Mouse (Mus musculus) intestine, embryonic 15.5 days (tissue): ENCODE results near the gene Znhit2. TPM values are rescaled to one million over a fixed set of nuclear protein-coding genes. Genes with fewer than 3 reads are reported as not detected.
"Not testable (repeated sequence)": the region's sequence is repeated elsewhere in the genome, so short reads cannot be mapped to it uniquely, and the experiment has no call there.

ENCODE experiments used
- ATAC-seq: fragments of 200-750 bp; cut with Nextera tagmentation; 2 replicates; pipeline ENCODE4 v1.8.0; 2017; ENCODE audit warnings: moderate TSS enrichment, moderate library complexity
- H3K27ac ChIP-seq: fragments of 300-500 bp; sonication (generic); 2 replicates; pipeline ENCODE4 v1.5.1; 2015; ENCODE audit warnings: mild to moderate bottlenecking, inconsistent platforms
- H3K27me3 ChIP-seq: fragments of 300-500 bp; sonication (generic); replicated peaks from 2 replicates; pipeline ENCODE4 v1.6.1; 2015; ENCODE audit warnings: inconsistent platforms
- H3K36me3 ChIP-seq: fragments of 300-500 bp; sonication (generic); 2 replicates; pipeline ENCODE4 v1.6.1; 2015; ENCODE audit warnings: inconsistent platforms
- H3K4me1 ChIP-seq: fragments of 300-500 bp; sonication (generic); replicated peaks from 2 replicates; pipeline ENCODE4 v1.6.1; 2015; ENCODE audit warnings: inconsistent platforms
- H3K4me2 ChIP-seq: fragments of 300-500 bp; sonication (generic); replicated peaks from 2 replicates; pipeline ENCODE4 v1.6.1; 2015; ENCODE audit warnings: mild to moderate bottlenecking, inconsistent platforms
- H3K4me3 ChIP-seq: fragments of 300-500 bp; sonication (generic); replicated peaks from 2 replicates; pipeline ENCODE4 v1.5.1; 2015; ENCODE audit warnings: inconsistent platforms
- H3K9ac ChIP-seq: fragments of 300-500 bp; sonication (generic); 2 replicates; pipeline ENCODE4 v1.6.1; 2015; ENCODE audit warnings: inconsistent platforms
- H3K9me3 ChIP-seq: fragments of 300-500 bp; sonication (generic); 2 replicates; pipeline ENCODE4 v1.6.1; 2016; ENCODE audit warnings: inconsistent platforms
- WGBS: fragments of 180-500 bp; shearing (Covaris S2); methylation state at CpG from one replicate; pipeline ENCODE4 v1.1.7; 2015; 5-methylcytosine and 5-hydroxymethylcytosine counted together
- polyA plus RNA-seq: library from polyadenylated mRNA; unstranded; fragments of >200 nt; fragmentation: Nextera tagmentation; extraction: Ambion mirVana; gene quantifications from 2 replicates; pipeline ENCODE4 v1.2.1, GENCODE M21; 2015

The Znhit2 gene
- polyA plus RNA-seq, 1 experiment from 2014 or later = 30.1 TPM

DNA sequence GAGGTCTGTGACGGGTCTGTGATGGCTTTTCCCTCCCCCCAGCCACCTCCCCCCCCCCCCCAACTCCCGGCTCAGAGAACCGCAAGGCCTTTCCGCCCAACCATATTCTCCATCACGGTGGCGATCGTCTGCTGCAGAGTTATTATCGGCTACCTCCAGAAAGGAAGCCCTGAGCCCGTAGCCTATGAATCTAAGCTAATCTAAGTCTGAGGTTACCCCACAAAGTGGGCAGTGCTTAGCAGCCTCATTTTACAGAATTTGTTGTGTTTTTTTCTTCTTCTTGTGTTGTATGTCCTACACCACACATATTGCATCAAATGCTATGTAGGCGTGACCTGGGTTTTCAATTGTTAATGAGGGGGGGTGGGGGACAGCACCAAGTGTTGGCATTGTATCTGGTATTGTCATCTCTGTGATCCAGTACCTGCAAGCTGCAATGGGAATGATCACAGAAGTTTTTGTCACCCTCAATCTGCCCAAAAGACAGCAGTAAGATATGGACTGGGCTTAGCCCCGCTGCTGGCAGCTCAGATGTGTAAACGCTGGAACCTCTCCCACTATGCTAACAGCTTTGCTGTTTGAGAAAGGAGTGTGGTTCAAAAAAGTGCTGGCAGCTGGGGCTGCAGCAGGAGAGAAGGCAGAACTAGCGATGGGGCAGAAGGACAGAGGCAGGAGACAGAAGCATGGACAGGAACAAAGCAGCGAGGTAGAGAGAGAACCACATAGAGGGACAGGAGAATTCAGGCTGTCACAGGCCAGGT lies 30.3 kb upstream of the Znhit2 start:
- no peak for ATAC-seq
- Histone ChIP-seq H3K36me3 (no peaks in the 10 kb centered on the region), H3K27ac (no peak overlapping the region), H3K9ac (no peak overlapping the region), H3K4me3 (no peak overlapping the region), H3K4me1 (no peaks in the 10 kb centered on the region), H3K9me3 (no peaks in the 10 kb centered on the region), H3K27me3 (no peaks in the 10 kb centered on the region), H3K4me2 (no peak overlapping the region)
- WGBS = 68% methylated on average over 14 of the region's 14 CpGs

DNA sequence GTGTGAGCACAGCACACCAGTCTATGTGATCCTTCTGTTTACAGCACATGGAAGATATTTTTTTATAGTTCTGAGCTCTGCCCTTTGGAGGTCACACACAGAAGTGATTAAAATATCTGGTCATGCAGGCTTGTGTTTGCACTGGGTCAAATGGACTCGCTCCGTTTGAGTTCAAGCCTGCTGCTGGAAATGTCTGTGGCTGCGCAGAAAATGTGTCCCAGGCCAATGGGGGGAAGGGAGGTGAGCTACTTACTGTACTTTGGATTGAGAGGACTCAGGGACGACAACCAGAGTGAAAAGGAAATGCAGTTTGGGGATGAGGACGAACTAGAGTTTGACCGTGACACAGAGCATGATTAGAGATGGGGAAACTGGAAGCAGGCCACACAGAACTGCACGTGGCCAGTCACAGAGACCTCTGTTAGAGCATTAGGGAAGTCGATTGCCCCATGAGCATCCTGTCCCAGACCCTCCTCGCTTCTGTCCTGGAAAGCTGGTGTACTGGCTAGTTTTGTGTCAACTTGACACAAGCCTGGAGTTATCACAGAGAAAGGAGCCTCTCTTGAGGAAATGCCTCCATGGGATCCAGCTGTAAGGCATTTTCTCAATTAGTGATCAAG lies 24.9 kb upstream of the Znhit2 start:
- H3K36me3 ChIP-seq = no peaks in the 10 kb centered on the region
- H3K9ac ChIP-seq = no peak overlapping the region
- H3K4me1 ChIP-seq = no peaks in the 10 kb centered on the region
- 72% methylated on average over 9 of the region's 9 CpGs for WGBS
- no peaks in the 10 kb centered on the region for H3K9me3 ChIP-seq
- ATAC-seq = 0 out of 2 replicates have a peak, but pooled peaks have one; percentile 15
- H3K4me3 ChIP-seq = no peak overlapping the region
- no peak overlapping the region for H3K27ac ChIP-seq
- H3K4me2 ChIP-seq = no peak overlapping the region
- no peaks in the 10 kb centered on the region for H3K27me3 ChIP-seq

DNA sequence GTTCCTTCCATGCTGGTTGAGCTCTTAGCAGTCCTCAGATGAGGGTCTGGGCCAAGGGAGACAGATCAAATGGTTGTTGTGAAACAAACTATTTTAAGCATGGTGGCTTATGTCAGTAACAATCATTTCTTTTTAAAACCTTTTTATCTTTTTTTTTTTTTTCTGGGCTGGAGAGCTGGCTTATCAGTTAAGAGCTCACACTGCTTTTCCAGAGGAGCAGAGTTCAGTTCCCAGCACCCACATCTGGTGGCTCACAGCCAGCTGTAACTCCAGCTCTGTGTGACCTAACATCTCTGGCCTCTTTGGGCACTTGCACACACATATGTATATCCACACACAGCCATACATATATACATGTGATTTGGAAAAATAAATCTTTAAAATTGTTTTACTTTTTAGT lies 23.3 kb upstream of the Znhit2 start:
- Histone ChIP-seq H3K4me3 (no peak overlapping the region), H3K27ac (no peak overlapping the region), H3K4me1 (no peaks in the 10 kb centered on the region), H3K9me3 (no peaks in the 10 kb centered on the region), H3K9ac (no peak overlapping the region), H3K4me2 (no peak overlapping the region), H3K36me3 (no peaks in the 10 kb centered on the region), H3K27me3 (no peaks in the 10 kb centered on the region)
- no peak for ATAC-seq

DNA sequence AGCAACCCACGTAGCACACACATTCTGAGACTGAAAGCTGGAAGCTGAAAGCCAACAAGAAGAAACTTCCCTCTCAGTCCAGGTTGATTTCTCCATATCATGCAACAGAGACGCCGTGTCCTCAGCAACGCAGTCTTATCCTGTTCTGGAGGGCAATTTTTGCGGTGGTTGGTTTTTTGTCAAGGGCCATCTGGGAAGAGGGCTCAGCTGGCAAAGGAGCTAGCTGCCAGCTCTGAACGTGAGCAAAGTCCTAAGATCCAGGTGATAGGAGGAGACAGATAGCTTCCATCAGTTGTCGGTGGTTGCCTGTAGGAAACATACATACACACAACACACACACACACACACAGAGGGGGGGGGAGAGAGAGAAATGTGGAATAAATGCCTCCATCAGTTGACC lies 22.7 kb upstream of the Znhit2 start:
- ATAC-seq = no peak
- no peak overlapping the region for H3K4me3 ChIP-seq
- WGBS = 85% methylated on average over 7 of the region's 7 CpGs

DNA sequence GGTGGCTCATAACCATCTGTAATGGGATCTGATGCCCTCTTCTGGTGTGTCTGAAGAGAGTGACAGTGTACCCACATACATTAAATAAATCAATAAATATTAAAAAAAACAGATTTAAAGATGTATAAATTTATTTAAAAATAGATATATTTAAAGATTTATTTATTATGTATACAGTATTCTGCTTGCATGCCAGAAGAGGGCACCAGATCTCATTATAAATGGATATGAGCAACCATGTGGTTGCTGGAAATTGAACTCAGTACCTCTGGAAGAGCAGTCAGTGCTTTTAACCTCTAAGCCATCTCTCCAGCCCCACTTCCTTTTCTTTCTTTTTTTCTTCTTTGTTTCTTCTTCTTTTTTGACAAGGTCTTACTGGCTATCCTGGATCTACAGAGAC lies 21.0 kb upstream of the Znhit2 start:
- Histone ChIP-seq H3K36me3 (no peaks in the 10 kb centered on the region), H3K9ac (no peak overlapping the region), H3K9me3 (no peaks in the 10 kb centered on the region), H3K27ac (no peak overlapping the region), H3K4me3 (no peak overlapping the region), H3K4me2 (no peak overlapping the region), H3K4me1 (peaks cover under 1% of the 10 kb centered on the region; the same call in 1 of the 2 replicates), H3K27me3 (no peaks in the 10 kb centered on the region)
- ATAC-seq = no peak

More for the DNA sequence above, 22.7 kb upstream of the Znhit2 start:
- Histone ChIP-seq H3K27me3 (no peaks in the 10 kb centered on the region), H3K9me3 (no peaks in the 10 kb centered on the region), H3K27ac (no peak overlapping the region), H3K9ac (no peak overlapping the region), H3K4me2 (no peak overlapping the region), H3K36me3 (no peaks in the 10 kb centered on the region), H3K4me1 (no peaks in the 10 kb centered on the region)

DNA sequence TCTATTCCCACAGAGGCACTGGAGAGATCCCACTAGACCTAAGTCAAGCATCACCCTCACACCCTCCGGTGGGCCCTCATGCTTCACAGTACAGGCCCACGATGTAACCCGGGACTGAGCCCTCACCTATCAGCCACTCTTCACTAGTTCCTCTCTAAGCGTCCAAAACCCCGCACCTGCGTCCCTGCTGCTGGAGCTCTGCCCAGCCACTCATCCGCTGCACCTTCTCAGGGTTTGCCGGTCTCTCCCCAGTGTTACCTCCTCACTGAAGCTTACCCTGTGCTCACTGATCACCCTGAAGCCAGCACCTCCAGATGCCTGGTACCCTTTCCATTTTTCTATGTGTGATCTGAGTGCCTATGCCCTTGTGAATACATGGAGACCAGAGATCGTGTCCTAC lies 18.7 kb upstream of the Znhit2 start:
- Histone ChIP-seq H3K4me3 (no peak overlapping the region), H3K4me1 (peaks cover 4% of the 10 kb centered on the region; the same call in 1 of the 2 replicates), H3K9ac (no peak overlapping the region), H3K4me2 (no peak overlapping the region), H3K27ac (no peak overlapping the region), H3K36me3 (no peaks in the 10 kb centered on the region), H3K9me3 (no peaks in the 10 kb centered on the region), H3K27me3 (no peaks in the 10 kb centered on the region)
- ATAC-seq = no peak
- 89% methylated on average over 9 of the region's 9 CpGs for WGBS

DNA sequence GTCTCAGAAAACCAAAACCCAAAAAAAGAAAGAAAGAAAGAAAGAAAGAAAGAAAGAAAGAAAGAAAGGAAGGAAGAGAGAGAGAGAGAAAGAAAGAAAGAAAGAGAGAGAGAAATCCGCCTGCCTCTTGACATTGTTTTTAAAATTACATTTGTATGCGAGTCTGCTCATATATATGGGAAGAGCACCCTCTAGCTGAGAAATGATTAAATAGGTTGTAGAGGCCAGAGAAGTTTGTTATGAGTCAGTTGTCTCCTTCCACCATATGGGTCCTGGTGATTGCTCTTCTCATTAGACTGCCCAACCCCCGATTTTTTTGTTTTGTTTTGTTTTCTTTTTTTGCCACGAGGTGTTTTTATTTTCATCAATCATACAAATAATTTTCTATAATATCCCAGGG lies 16.9 kb upstream of the Znhit2 start:
- H3K4me3 ChIP-seq, H3K36me3 ChIP-seq, H3K27ac ChIP-seq, H3K27me3 ChIP-seq, H3K9ac ChIP-seq, H3K9me3 ChIP-seq, ATAC-seq, H3K4me2 ChIP-seq: not testable (repeated sequence)
- H3K4me1 ChIP-seq = peaks cover 17% of the 10 kb centered on the region
- 47% methylated on average over 4 of the region's 4 CpGs for WGBS

DNA sequence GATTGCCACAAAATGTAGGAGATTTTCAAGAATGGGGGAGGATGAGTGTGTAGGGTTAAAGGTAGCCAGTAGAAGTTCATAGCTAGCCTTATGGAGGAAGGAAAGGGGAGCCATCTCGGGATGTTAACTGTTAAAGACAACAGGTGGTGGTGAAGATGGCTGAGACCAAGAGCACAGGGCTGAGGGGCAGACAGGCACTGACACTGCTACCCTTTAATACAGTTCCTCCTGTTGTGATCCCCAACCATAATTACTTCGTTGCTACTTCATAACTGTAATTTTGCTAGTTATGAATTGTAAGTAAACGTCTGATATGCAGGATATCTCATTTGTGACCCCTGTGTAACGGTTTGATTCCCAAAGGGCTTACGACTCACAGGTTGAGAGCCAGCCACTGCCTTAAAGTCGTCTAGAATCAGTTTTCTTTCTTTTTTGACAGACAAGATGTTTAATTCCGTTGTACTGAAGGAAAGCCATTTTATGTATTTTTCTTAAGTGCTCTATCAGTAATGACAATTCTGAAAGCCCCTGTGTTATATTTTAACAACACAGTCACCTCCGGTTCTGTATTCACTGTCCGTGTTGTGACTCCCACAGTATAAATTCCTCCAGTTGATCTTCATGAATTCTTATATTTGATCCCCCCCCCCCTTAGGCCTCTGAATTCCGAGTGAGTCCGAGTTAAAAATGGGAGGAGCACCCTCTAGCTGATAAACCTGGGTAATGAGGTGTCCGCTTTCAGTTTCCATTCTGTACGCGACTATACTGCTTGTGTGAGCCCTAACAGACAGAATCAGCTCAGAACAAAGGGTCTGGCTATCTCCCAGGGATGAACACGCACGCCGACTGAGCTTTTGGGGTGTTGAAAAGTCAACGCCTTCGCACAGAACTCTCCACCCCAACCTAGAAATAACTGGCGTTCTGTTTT lies 15.4 kb upstream of the Znhit2 start:
- H3K27ac ChIP-seq = peak overlapping the region; percentile 98
- no peaks in the 10 kb centered on the region for H3K27me3 ChIP-seq
- peak; percentile 50 for ATAC-seq
- peak overlapping the region; percentile 79 for H3K9ac ChIP-seq
- peak overlapping the region; percentile 89 for H3K4me2 ChIP-seq
- WGBS = 15% methylated on average over 20 of the region's 20 CpGs
- no peaks in the 10 kb centered on the region for H3K9me3 ChIP-seq
- H3K4me1 ChIP-seq = peaks cover 17% of the 10 kb centered on the region
- peaks cover 24% of the 10 kb centered on the region for H3K36me3 ChIP-seq
- H3K4me3 ChIP-seq = peak overlapping the region; percentile 83

DNA sequence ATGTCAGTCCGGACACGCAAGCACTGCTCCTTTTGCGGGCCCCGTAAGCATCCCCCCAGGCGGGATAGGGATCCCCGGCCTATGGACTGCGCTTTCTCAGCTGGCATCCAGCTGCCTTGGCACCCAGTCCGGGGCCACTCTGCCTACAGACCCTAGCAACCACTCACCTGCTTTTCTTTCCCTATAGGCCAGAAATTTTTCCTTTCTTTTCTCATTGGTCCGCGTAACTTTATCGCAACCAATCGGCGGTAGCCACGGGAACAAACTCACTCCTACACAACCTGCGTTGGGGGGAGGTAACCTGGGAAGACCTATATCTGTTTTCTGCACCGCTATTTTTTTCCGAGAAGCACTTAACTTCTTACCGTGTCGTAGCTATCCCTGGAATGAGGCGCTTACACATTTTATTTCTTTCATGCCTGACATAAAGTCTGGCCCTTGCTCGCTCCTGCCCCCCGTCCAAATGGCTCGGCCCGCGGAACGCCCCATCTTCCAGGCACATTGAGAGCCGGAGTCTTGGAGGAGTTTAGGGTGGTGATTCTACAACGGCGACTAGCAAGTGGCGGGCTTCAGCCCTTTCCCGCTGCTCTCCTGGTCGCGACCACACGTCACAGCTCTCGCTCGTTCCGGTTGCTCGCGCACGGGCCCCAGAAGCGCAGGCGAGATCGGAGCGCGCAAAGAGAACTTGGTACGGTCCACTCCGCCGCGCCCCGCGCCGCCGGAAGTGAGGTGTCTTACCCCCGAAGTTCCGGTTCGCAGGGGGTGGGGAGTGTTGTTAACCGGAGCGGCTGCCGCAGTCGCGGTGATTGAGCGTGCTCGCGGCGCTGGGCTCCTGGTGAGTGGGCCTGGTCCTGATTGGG lies 14.5 kb upstream of the Znhit2 start, which contains the start of gene Syvn1:
Gene Syvn1 (plus strand): TSS at position 283 of the 860 bp plus-strand sequence.
- H3K4me2 ChIP-seq = peak within 1 kb of the TSS; percentile 89
- H3K4me3 ChIP-seq = peak within 1 kb of the TSS; percentile 83
- no peaks in the 10 kb centered on the region for H3K27me3 ChIP-seq
- no peaks in the 10 kb centered on the region for H3K9me3 ChIP-seq
- WGBS = under 1% methylated on average over 65 of the region's 65 CpGs
- H3K27ac ChIP-seq = peak within 1 kb of the TSS; percentile 98
- peak within 1 kb of the TSS; percentile 79 for H3K9ac ChIP-seq
- H3K4me1 ChIP-seq = peaks cover 17% of the 10 kb centered on the region
- peaks cover 33% of the 10 kb centered on the region for H3K36me3 ChIP-seq
- peak; percentile 95 for ATAC-seq

DNA sequence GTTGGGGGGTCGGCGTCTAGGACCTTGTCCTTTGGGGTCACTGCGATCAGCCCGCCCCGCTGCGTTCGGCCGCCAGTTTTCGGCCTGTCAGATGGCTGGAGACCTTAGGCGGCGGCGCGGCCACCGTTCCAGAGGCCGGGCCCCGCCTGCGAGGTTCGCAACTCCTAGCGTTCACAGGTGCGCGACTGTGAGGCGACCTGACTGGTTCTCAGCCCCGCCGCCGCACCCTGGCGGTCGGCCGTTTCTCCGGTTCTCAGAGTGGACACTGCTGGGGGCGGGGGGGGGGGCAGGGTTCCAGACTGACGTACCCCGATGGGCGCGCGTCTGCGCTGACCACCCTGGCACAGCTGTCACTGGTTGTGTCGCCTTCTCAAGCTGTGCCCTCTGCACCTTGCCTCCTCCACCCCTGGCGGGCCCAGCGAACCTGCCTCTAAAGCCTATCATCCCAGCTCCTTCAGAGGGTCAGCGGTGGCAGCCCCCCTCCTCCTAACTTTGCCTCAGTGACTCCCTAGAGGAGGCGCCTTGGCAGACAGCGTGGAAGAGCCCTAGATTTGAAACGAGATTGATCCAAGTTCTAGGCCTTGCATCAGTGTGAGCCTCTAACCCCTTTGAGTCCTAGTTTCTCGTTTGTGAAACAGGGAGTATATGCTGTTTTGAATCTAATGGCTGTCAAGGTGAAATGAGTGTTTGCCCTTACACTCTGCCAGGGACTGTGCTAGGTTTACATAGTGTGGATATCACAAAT lies 13.7 kb upstream of the Znhit2 start:
- 1% methylated on average over 44 of the region's 44 CpGs for WGBS
- Histone ChIP-seq H3K9me3 (no peaks in the 10 kb centered on the region), H3K27ac (peak overlapping the region; percentile 98), H3K9ac (peak overlapping the region; percentile 79), H3K4me3 (peak overlapping the region; percentile 83), H3K36me3 (peaks cover 40% of the 10 kb centered on the region), H3K27me3 (no peaks in the 10 kb centered on the region), H3K4me1 (peaks cover 17% of the 10 kb centered on the region), H3K4me2 (peak overlapping the region; percentile 89)
- peak; percentile 37 for ATAC-seq

DNA sequence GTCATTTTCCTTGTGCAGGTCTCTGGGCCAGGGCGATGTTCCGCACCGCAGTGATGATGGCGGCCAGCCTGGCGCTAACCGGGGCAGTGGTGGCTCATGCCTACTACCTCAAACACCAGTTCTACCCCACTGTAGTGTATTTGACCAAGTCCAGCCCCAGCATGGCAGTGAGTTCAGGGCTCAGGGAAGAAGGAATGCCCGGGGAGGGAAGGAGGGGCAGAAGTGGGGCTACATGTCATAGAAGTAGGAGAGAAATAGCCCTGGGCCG lies 13.2 kb upstream of the Znhit2 start:
- Histone ChIP-seq H3K9ac (peak overlapping the region; percentile 79), H3K36me3 (peaks cover 44% of the 10 kb centered on the region), H3K27me3 (no peaks in the 10 kb centered on the region), H3K4me1 (peaks cover 17% of the 10 kb centered on the region), H3K4me2 (peak overlapping the region; percentile 89), H3K27ac (no peak overlapping the region), H3K9me3 (no peaks in the 10 kb centered on the region), H3K4me3 (peak overlapping the region; percentile 83)
- 84% methylated on average over 8 of the region's 8 CpGs for WGBS
- no peak for ATAC-seq
